In the genomic region with DNA sequence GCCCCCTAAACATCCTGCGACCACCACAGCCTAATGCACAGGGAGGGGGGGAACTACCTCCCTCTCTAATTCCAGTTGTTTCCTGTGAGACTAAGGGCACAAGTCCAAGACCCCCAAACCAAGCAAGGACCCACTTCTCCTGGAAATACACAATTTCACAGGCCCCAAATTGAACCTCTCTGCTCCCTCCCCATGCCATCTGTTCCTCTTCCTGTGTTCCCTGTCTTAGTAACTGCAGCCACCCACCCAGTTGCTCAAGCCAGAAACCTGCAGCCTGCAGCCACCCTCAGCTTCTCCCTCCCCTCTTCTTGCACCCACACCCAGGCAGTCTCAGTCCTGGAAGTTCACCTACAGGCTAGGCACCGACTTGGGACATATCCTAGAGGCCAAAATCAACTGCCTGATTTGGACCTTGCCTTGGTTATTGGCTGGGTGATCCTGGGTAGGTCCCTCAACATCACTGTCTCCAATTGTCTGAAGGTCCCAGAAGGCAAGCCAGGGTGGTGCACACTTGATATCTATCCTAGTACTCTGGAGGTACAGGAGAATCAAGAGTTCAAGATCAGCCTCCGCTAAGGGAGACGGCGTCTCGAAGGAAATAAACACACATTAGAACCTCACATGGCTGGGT, we compare ENCODE assay signal across 9 mouse cellular contexts. TPM values are rescaled to one million over a fixed set of nuclear protein-coding genes. Genes with fewer than 3 reads are reported as not detected.
DNase-seq lines count a peak whose midpoint lies in the region; ATAC-seq lines count a peak whose summit lies in the region.
"Had no signal": no experiment of that assay in that cellular context is flagged by ENCODE, and none has a peak within 500 bp of the region (broad histone marks: within the 10 kb centered on the region; RNA-seq: fewer than 3 reads in every experiment).

No protein-coding gene starts in this region.

- no peaks in the 10 kb centered on the region for H3K36me3 ChIP-seq in midbrain, embryonic 12.5 days
- no peaks in the 10 kb centered on the region for H3K36me3 ChIP-seq in midbrain, embryonic 16.5 days (ENCODE audit: control insufficient read depth, insufficient read depth, low read length)
- no peaks in the 10 kb centered on the region for H3K36me3 ChIP-seq in hindbrain, embryonic 13.5 days

- 0 out of 2 replicates have a peak overlapping the region, but pooled peaks have one; percentile 2 for H3K9ac ChIP-seq in midbrain, embryonic 12.5 days (replicated peaks)
- H3K9ac ChIP-seq in midbrain, embryonic 16.5 days (ENCODE audit: low read depth, low read length): no peak overlapping the region
- no peak overlapping the region for H3K9ac ChIP-seq in hindbrain, embryonic 13.5 days

- WGBS in midbrain, embryonic 12.5 days: 86% methylated on average over 6 of the region's 6 CpGs
- WGBS in midbrain, embryonic 16.5 days: 89% methylated on average over 6 of the region's 6 CpGs
- WGBS in hindbrain, embryonic 13.5 days: 85% methylated on average over 6 of the region's 6 CpGs

- no peak overlapping the region for H3K4me3 ChIP-seq in midbrain, embryonic 12.5 days
- H3K4me3 ChIP-seq in midbrain, embryonic 16.5 days (ENCODE audit: low read depth, low read length): no peak overlapping the region
- no peak overlapping the region for H3K4me3 ChIP-seq in hindbrain, embryonic 13.5 days

- DNase-seq in heart, adult 11 months: peak; percentile 93
- no peak for DNase-seq in heart, adult 8-10 months (ENCODE audit: low spot score)
- peak; percentile 60 to 80 for DNase-seq in layer of hippocampus, adult 18-20 months (ENCODE audit: low spot score in 2 of 2)
- peak; percentile 88 for DNase-seq in telencephalon, adult 2 months (ENCODE audit: low read depth, low spot score)
- DNase-seq in urinary bladder, postnatal 10 days (ENCODE audit: low spot score): no peak
- DNase-seq: gastrocnemius, postnatal 36 days had no signal

- no peaks in the 10 kb centered on the region for H3K9me3 ChIP-seq in midbrain, embryonic 12.5 days
- H3K9me3 ChIP-seq in midbrain, embryonic 16.5 days (replicated peaks; ENCODE audit: control insufficient read depth, low read length, poor library complexity, severe bottlenecking): no peaks in the 10 kb centered on the region
- H3K9me3 ChIP-seq in hindbrain, embryonic 13.5 days: no peaks in the 10 kb centered on the region

- no peak overlapping the region for H3K27ac ChIP-seq in midbrain, embryonic 12.5 days (replicated peaks)
- H3K27ac ChIP-seq in midbrain, embryonic 16.5 days (ENCODE audit: low read length): no peak overlapping the region
- H3K27ac ChIP-seq in hindbrain, embryonic 13.5 days: no peak overlapping the region

- peaks cover 53% of the 10 kb centered on the region for H3K4me1 ChIP-seq in midbrain, embryonic 12.5 days
- H3K4me1 ChIP-seq in midbrain, embryonic 16.5 days (ENCODE audit: control insufficient read depth, insufficient read depth, low read length): peaks cover 25% of the 10 kb centered on the region
- H3K4me1 ChIP-seq in hindbrain, embryonic 13.5 days (replicated peaks): peaks cover 61% of the 10 kb centered on the region

- ATAC-seq in midbrain, embryonic 12.5 days (ENCODE audit: low FRiP score, low read depth): no peak
- no peak for ATAC-seq in midbrain, embryonic 16.5 days
- no peak for ATAC-seq in hindbrain, embryonic 13.5 days (ENCODE audit: low FRiP score)

- H3K4me2 ChIP-seq in midbrain, embryonic 12.5 days (replicated peaks): no peak overlapping the region
- H3K4me2 ChIP-seq in midbrain, embryonic 16.5 days (ENCODE audit: low read length): no peak overlapping the region
- H3K4me2 ChIP-seq in hindbrain, embryonic 13.5 days: no peak overlapping the region

- peaks cover 19% of the 10 kb centered on the region for H3K27me3 ChIP-seq in midbrain, embryonic 12.5 days
- H3K27me3 ChIP-seq in midbrain, embryonic 16.5 days (ENCODE audit: control insufficient read depth, insufficient read depth, low read depth, low read length): peaks cover 8% of the 10 kb centered on the region; the same call in 1 of the 2 replicates
- peaks cover 18% of the 10 kb centered on the region for H3K27me3 ChIP-seq in hindbrain, embryonic 13.5 days

RNA-seq across cellular contexts. Expression of gene Csrnp1, which starts 5.5 kb away (rescaled TPM):
- 10 to 100 TPM; 10.9 to 32.1 (median 16.1) TPM for total RNA-seq in heart, adult 8-10 months (2022)
- polyA plus RNA-seq in midbrain, embryonic 12.5 days (2016; fragmentation: Nextera tagmentation; extraction: Ambion mirVana): 0.89 and 1.5 TPM in 2 replicates
- polyA plus RNA-seq in midbrain, embryonic 16.5 days (2015; fragmentation: Nextera tagmentation; extraction: Ambion mirVana): 0.75 and 1.0 TPM in 2 replicates
- total RNA-seq in layer of hippocampus, adult 18-20 months (2021): 10 to 100 TPM; 13.1 to 15.7 TPM
- polyA plus RNA-seq in hindbrain, embryonic 13.5 days (2015; fragmentation: Nextera tagmentation; extraction: Ambion mirVana): 1.2 and 1.7 TPM in 2 replicates

RNA-seq across cellular contexts. Expression of gene Ttc21a, which starts 41.5 kb away (rescaled TPM):
- total RNA-seq in heart, adult 8-10 months (2022): under 1 TPM in 1 of 4 experiments, not detected in 3; 0.09 TPM
- polyA plus RNA-seq in midbrain, embryonic 12.5 days (2016; fragmentation: Nextera tagmentation; extraction: Ambion mirVana): 0.22 and 0.43 TPM in 2 replicates
- polyA plus RNA-seq in midbrain, embryonic 16.5 days (2015; fragmentation: Nextera tagmentation; extraction: Ambion mirVana): 1.0 and 1.3 TPM in 2 replicates
- total RNA-seq in layer of hippocampus, adult 18-20 months (2021): 1 to 10 TPM in 1 of 2 experiments, under 1 TPM in 1; 0.71 to 1.2 TPM
- 0.65 and 1.2 TPM in 2 replicates for polyA plus RNA-seq in hindbrain, embryonic 13.5 days (2015; fragmentation: Nextera tagmentation; extraction: Ambion mirVana)
- total RNA-seq: gastrocnemius, postnatal 36 days had no signal

RNA-seq across cellular contexts. Expression of gene Gorasp1, which starts 41.6 kb away (rescaled TPM):
- total RNA-seq in heart, adult 8-10 months (2022): 10 to 100 TPM; 35.0 to 41.4 (median 37.9) TPM
- polyA plus RNA-seq in midbrain, embryonic 12.5 days (2016; fragmentation: Nextera tagmentation; extraction: Ambion mirVana): 21.3 and 23.3 TPM in 2 replicates
- polyA plus RNA-seq in midbrain, embryonic 16.5 days (2015; fragmentation: Nextera tagmentation; extraction: Ambion mirVana): 27.3 and 29.2 TPM in 2 replicates
- total RNA-seq in layer of hippocampus, adult 18-20 months (2021): 10 to 100 TPM; 41.5 to 44.2 TPM
- polyA plus RNA-seq in hindbrain, embryonic 13.5 days (2015; fragmentation: Nextera tagmentation; extraction: Ambion mirVana): 26.0 and 27.9 TPM in 2 replicates

RNA-seq across cellular contexts. Expression of gene Xirp1, which starts 44.5 kb away (rescaled TPM):
- total RNA-seq in heart, adult 8-10 months (2022): 100 to 1,000 TPM; 130 to 157 (median 141) TPM
- polyA plus RNA-seq in midbrain, embryonic 12.5 days (2016; fragmentation: Nextera tagmentation; extraction: Ambion mirVana): 0.04 TPM in 1 of 2 replicates, not detected in the other
- polyA plus RNA-seq in midbrain, embryonic 16.5 days (2015; fragmentation: Nextera tagmentation; extraction: Ambion mirVana): not detected in 2 replicates
- total RNA-seq in layer of hippocampus, adult 18-20 months (2021): under 1 TPM; 0.07 to 0.08 TPM
- 0.04 and 0.09 TPM in 2 replicates for polyA plus RNA-seq in hindbrain, embryonic 13.5 days (2015; fragmentation: Nextera tagmentation; extraction: Ambion mirVana)

Comparison
In these comparisons a context has a peak if more than half of its experiments do, and no peak if none do; other contexts are left out.
1. DNase-seq: peak in heart, adult 11 months (single experiment), layer of hippocampus, adult 18-20 months (2 of 2) and telencephalon, adult 2 months (single experiment); none in heart, adult 8-10 months (single experiment) and urinary bladder, postnatal 10 days (single experiment).